Mouse (Mus musculus): ENCODE results near the gene Kif1bp.

- TF ChIP-seq POLR2A (IDR thresholded peaks at IDR 0.05; ENCODE audit: borderline replicate concordance, control insufficient read depth, low read depth, low read length) (no peak), CTCF (IDR thresholded peaks at IDR 0.05; ENCODE audit: control insufficient read depth, insufficient read depth, low read length) (no peak)
These were observed 74.9 kb downstream of the Kif1bp start for GRCm38 (mm10) chr10:62503353-62503752.
